Comparison of ENCODE assay signal across 8 mouse cellular contexts in the genomic region with DNA sequence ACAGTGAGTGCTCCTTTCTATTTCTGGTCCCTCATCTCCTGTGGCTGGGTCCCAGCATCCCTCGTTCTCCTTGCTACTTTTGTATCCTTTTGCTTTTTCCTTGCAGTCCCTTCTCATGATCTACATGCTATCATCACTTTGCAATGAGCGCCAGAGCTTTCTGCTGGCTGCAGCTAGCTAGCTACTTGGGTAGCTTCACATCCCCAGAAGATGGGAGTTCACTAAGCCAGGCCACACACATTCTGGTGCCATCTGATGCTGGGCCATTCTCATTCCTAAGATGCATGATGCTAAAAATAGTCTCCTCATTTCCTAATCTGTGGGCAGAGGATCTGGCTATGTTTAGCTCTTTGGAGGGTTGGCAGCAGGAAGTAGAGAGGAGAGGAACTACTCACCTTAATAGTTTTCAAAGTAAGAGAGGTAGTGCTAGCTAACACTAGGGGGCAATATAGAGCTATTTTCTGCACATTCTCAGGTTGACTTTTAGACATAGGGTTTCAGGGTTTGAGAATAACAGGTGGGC. TPM values are rescaled to one million over a fixed set of nuclear protein-coding genes. Genes with fewer than 3 reads are reported as not detected.
DNase-seq lines count a peak whose midpoint lies in the region; ATAC-seq and TF ChIP-seq lines count a peak whose summit lies in the region.

No protein-coding gene starts in this region.

- no peaks in the 10 kb centered on the region for H3K9me3 ChIP-seq in liver, embryonic 12.5 days (replicated peaks)
- H3K9me3 ChIP-seq in hindbrain, embryonic 16.5 days (ENCODE audit: control insufficient read depth, low read length): no peaks in the 10 kb centered on the region
- no peaks in the 10 kb centered on the region for H3K9me3 ChIP-seq in limb, embryonic 14.5 days (ENCODE audit: control insufficient read depth, low read length)

- no peak overlapping the region for H3K9ac ChIP-seq in liver, adult 2 months (ENCODE audit: low read depth, low read length)
- no peak overlapping the region for H3K9ac ChIP-seq in liver, embryonic 12.5 days
- no peak overlapping the region for H3K9ac ChIP-seq in hindbrain, embryonic 16.5 days (ENCODE audit: low read depth, low read length)
- H3K9ac ChIP-seq in limb, embryonic 14.5 days (ENCODE audit: low read depth, low read length, severe bottlenecking): peak overlapping the region; percentile 28

- no peak overlapping the region for H3K4me2 ChIP-seq in liver, embryonic 12.5 days
- H3K4me2 ChIP-seq in hindbrain, embryonic 16.5 days (ENCODE audit: low read length): peak overlapping the region; percentile 46
- H3K4me2 ChIP-seq in limb, embryonic 14.5 days (replicated peaks; ENCODE audit: low read depth, low read length, severe bottlenecking): peak overlapping the region; percentile 75

- ATAC-seq in liver, embryonic 12.5 days: no peak
- ATAC-seq in frontal cortex, adult (ENCODE audit: low TSS enrichment): peak; percentile 57
- no peak for ATAC-seq in hindbrain, embryonic 16.5 days
- ATAC-seq in limb, embryonic 14.5 days (ENCODE audit: low FRiP score, low read depth): no peak

- H3K4me3 ChIP-seq in liver, adult 2 months (ENCODE audit: insufficient read depth, low read depth, low read length): no peak overlapping the region
- no peak overlapping the region for H3K4me3 ChIP-seq in liver, embryonic 12.5 days
- no peak overlapping the region for H3K4me3 ChIP-seq in hindbrain, embryonic 16.5 days (ENCODE audit: low read length)
- peak overlapping the region; percentile 86 for H3K4me3 ChIP-seq in limb, embryonic 14.5 days (replicated peaks; ENCODE audit: low read length)

- TF ChIP-seq CTCF in liver, adult 2 months (IDR thresholded peaks at IDR 0.05; ENCODE audit: low read depth, low read length): peak; percentile 56

- H3K27ac ChIP-seq in liver, adult 2 months (replicated peaks; ENCODE audit: insufficient read depth, low read depth, low read length): no peak overlapping the region
- no peak overlapping the region for H3K27ac ChIP-seq in liver, embryonic 12.5 days
- no peak overlapping the region for H3K27ac ChIP-seq in hindbrain, embryonic 16.5 days (ENCODE audit: low read depth, low read length)
- H3K27ac ChIP-seq in limb, embryonic 14.5 days (replicated peaks; ENCODE audit: low read depth, low read length): no peak overlapping the region

- H3K4me1 ChIP-seq in liver, adult 2 months (ENCODE audit: control insufficient read depth, insufficient read depth, low read length): no peaks in the 10 kb centered on the region; the same call in 1 of the 2 replicates
- H3K4me1 ChIP-seq in liver, embryonic 12.5 days: no peaks in the 10 kb centered on the region
- H3K4me1 ChIP-seq in hindbrain, embryonic 16.5 days (ENCODE audit: control insufficient read depth, insufficient read depth, low read depth, low read length): peaks cover 5% of the 10 kb centered on the region
- H3K4me1 ChIP-seq in limb, embryonic 14.5 days (ENCODE audit: control insufficient read depth, insufficient read depth, low read length): peaks cover 14% of the 10 kb centered on the region

- H3K36me3 ChIP-seq in liver, adult 2 months (ENCODE audit: control insufficient read depth, insufficient read depth, low read length): no peaks in the 10 kb centered on the region
- no peaks in the 10 kb centered on the region for H3K36me3 ChIP-seq in liver, embryonic 12.5 days
- H3K36me3 ChIP-seq in hindbrain, embryonic 16.5 days (ENCODE audit: control insufficient read depth, insufficient read depth, low read length): no peaks in the 10 kb centered on the region
- no peaks in the 10 kb centered on the region for H3K36me3 ChIP-seq in limb, embryonic 14.5 days (ENCODE audit: control insufficient read depth, insufficient read depth, low read length)

- H3K79me2 ChIP-seq in liver, adult 2 months (ENCODE audit: control insufficient read depth, insufficient read depth, low read length): no peaks in the 10 kb centered on the region; the same call in 1 of the 2 replicates

- no peaks in the 10 kb centered on the region for H3K27me3 ChIP-seq in liver, adult 2 months (ENCODE audit: control insufficient read depth, insufficient read depth, low read length)
- peaks cover 42% of the 10 kb centered on the region for H3K27me3 ChIP-seq in liver, embryonic 12.5 days (replicated peaks)
- no peaks in the 10 kb centered on the region for H3K27me3 ChIP-seq in hindbrain, embryonic 16.5 days (replicated peaks; ENCODE audit: control insufficient read depth, insufficient read depth, low read length)
- H3K27me3 ChIP-seq in limb, embryonic 14.5 days (ENCODE audit: control insufficient read depth, insufficient read depth, low read length): no peaks in the 10 kb centered on the region

- WGBS in liver, adult 2 months: 59% methylated on average over 2 of the region's 2 CpGs
- 43% methylated on average over 2 of the region's 2 CpGs for WGBS in liver, embryonic 12.5 days (ENCODE audit: insufficient replicate concordance)
- WGBS in hindbrain, embryonic 16.5 days: 48% methylated on average over 2 of the region's 2 CpGs
- WGBS in limb, embryonic 14.5 days: 15% methylated on average over 2 of the region's 2 CpGs

- peak; percentile 63 for DNase-seq in liver, adult 2 months (ENCODE audit: extremely low read depth, low read depth, low spot score)
- peak; percentile 76 for DNase-seq in ZHBTc4 (ENCODE audit: low read depth, low spot score)
- DNase-seq in limb, embryonic 14.5 days (ENCODE audit: low spot score): peak; percentile 77
- DNase-seq in retina, embryonic 14.5 days (ENCODE audit: low spot score): peak; percentile 77
- DNase-seq in ovary, postnatal 36 days (ENCODE audit: low spot score): no peak

- TF ChIP-seq POLR2A in liver, adult 2 months (IDR thresholded peaks at IDR 0.05; ENCODE audit: extremely low read depth, insufficient read depth, low read length): no peak
- no peak for TF ChIP-seq POLR2A in limb, embryonic 14.5 days (IDR thresholded peaks at IDR 0.05; ENCODE audit: borderline replicate concordance, extremely low read depth, insufficient read depth, insufficient read length)

RNA-seq across cellular contexts. Expression of a gene that starts 3.0 kb away (rescaled TPM):
- 2.1 and 2.6 TPM in 2 replicates for total RNA-seq in liver, adult 2 months (2014; rRNA removed)
- 1.1 and 1.5 TPM in 2 replicates for polyA plus RNA-seq in liver, adult 2 months (2012; rRNA removed)
- polyA plus RNA-seq in liver, embryonic 12.5 days (2016; fragmentation: Nextera tagmentation; extraction: Ambion mirVana): 2.8 and 2.9 TPM in 2 replicates
- polyA plus RNA-seq in hindbrain, embryonic 16.5 days (2015; fragmentation: Nextera tagmentation; extraction: Ambion mirVana): 6.7 and 7.2 TPM in 2 replicates
- polyA plus RNA-seq in limb, embryonic 14.5 days (2012; rRNA removed): 32.1 and 32.8 TPM in 2 replicates
- polyA plus RNA-seq in limb, embryonic 14.5 days (2014; fragmentation: Nextera tagmentation; extraction: Ambion mirVana): 44.8 and 49.2 TPM in 2 replicates
